Mouse (Mus musculus) neural tube, embryonic 10.5 days (tissue): ENCODE data around the gene Ak5.
A peak's percentile ranks its signal among the peaks of the same experiment; 100 is the strongest.

Source experiments
- DNase-seq: peaks from one replicate; pipeline ENCODE4 v3.0.0-alpha.2; 2017; ENCODE audit warnings: low spot score; ENCODE audit errors: extremely low spot score

The Ak5 gene

GRCm38 (mm10) chr3:152568455-152569241 lies 99.5 kb downstream of the Ak5 start:
- peak; percentile 26 for DNase-seq

GRCm38 (mm10) chr3:152564516-152565113 lies 103.5 kb downstream of the Ak5 start:
- DNase-seq: no peak

- DNase-seq: no peak
These were observed 104.3 kb downstream of the Ak5 start for GRCm38 (mm10) chr3:152563833-152564232.

- no peak for DNase-seq
These were observed 106.5 kb downstream of the Ak5 start for GRCm38 (mm10) chr3:152561708-152562107.

GRCm38 (mm10) chr3:152559295-152559694 lies 108.9 kb downstream of the Ak5 start:
- DNase-seq: no peak

GRCm38 (mm10) chr3:152558106-152558505 lies 110.1 kb downstream of the Ak5 start:
- DNase-seq: no peak

- DNase-seq: no peak
These were observed 110.5 kb downstream of the Ak5 start for GRCm38 (mm10) chr3:152557659-152558058.

- DNase-seq: no peak
These were observed 111.2 kb downstream of the Ak5 start for GRCm38 (mm10) chr3:152556919-152557318.

GRCm38 (mm10) chr3:152556435-152556834 lies 111.7 kb downstream of the Ak5 start:
- DNase-seq: no peak

- DNase-seq: no peak
These were observed 112.9 kb downstream of the Ak5 start for GRCm38 (mm10) chr3:152555216-152555615.

GRCm38 (mm10) chr3:152554366-152554765 lies 113.8 kb downstream of the Ak5 start:
- no peak for DNase-seq

GRCm38 (mm10) chr3:152552641-152553040 lies 115.5 kb downstream of the Ak5 start:
- DNase-seq: no peak

- DNase-seq: no peak
These were observed 117.5 kb downstream of the Ak5 start for GRCm38 (mm10) chr3:152550528-152551115.

GRCm38 (mm10) chr3:152550031-152550430 lies 118.1 kb downstream of the Ak5 start:
- DNase-seq: no peak

GRCm38 (mm10) chr3:152544921-152545320 lies 123.2 kb downstream of the Ak5 start:
- no peak for DNase-seq

- DNase-seq: no peak
These were observed 125.9 kb downstream of the Ak5 start for GRCm38 (mm10) chr3:152542298-152542697.

GRCm38 (mm10) chr3:152530344-152530743 lies 137.8 kb downstream of the Ak5 start:
- no peak for DNase-seq

GRCm38 (mm10) chr3:152529058-152529972 lies 138.8 kb downstream of the Ak5 start:
- DNase-seq: no peak

- no peak for DNase-seq
These were observed 141.4 kb downstream of the Ak5 start for GRCm38 (mm10) chr3:152526721-152527120.

GRCm38 (mm10) chr3:152523315-152523638 lies 144.9 kb downstream of the Ak5 start:
- no peak for DNase-seq

GRCm38 (mm10) chr3:152522634-152523314 lies 145.4 kb downstream of the Ak5 start:
- DNase-seq: no peak
